Mouse (Mus musculus): ENCODE measurements around the gene Cpb2. TPM values are rescaled to one million over a fixed set of nuclear protein-coding genes. Genes with fewer than 3 reads are reported as not detected.

Gene Cpb2
- total and polyA plus RNA-seq, 3 experiments: not detected

- no peak for TF ChIP-seq ZNF384 (IDR thresholded peaks at IDR 0.05; ENCODE audit: low read depth, low read length)
- no peak for TF ChIP-seq TAL1 (IDR thresholded peaks at IDR 0.05; ENCODE audit: low read length)
- TF ChIP-seq MYB (IDR thresholded peaks at IDR 0.05; ENCODE audit: low read depth, low read length): no peak
- peak; percentile 95 for TF ChIP-seq HCFC1 (IDR thresholded peaks at IDR 0.05; ENCODE audit: low read depth, low read length)
- TF ChIP-seq ZMIZ1 (IDR thresholded peaks at IDR 0.05; ENCODE audit: low read depth, low read length): peak; percentile 76
- TF ChIP-seq POLR2AphosphoS2 (IDR thresholded peaks at IDR 0.05; ENCODE audit: low read length): peak; percentile 84
- peak; percentile 77; the same call in 1 of the 2 replicates for TF ChIP-seq MYC (IDR thresholded peaks at IDR 0.05; ENCODE audit: low read depth, low read length)
- TF ChIP-seq ETS1 (IDR thresholded peaks at IDR 0.05; ENCODE audit: low read depth, low read length): 0 out of 2 replicates have a peak, but pooled peaks have one; percentile 35
- peak; percentile 76; the same call in 1 of the 2 replicates for TF ChIP-seq MAX (IDR thresholded peaks at IDR 0.05; ENCODE audit: low read length)
- TF ChIP-seq UBTF (IDR thresholded peaks at IDR 0.05; ENCODE audit: borderline replicate concordance, insufficient read depth, low read depth, low read length): no peak
- TF ChIP-seq CHD1 (IDR thresholded peaks at IDR 0.05; ENCODE audit: low read depth, low read length): no peak
- TF ChIP-seq SIN3A (IDR thresholded peaks at IDR 0.05; ENCODE audit: low read length): peak; percentile 99
These were observed 42.3 kb downstream of the Cpb2 start, which contains the start of gene Zc3h13 (continued) for GRCm38 (mm10) chr14:75284193-75284915.

DNA sequence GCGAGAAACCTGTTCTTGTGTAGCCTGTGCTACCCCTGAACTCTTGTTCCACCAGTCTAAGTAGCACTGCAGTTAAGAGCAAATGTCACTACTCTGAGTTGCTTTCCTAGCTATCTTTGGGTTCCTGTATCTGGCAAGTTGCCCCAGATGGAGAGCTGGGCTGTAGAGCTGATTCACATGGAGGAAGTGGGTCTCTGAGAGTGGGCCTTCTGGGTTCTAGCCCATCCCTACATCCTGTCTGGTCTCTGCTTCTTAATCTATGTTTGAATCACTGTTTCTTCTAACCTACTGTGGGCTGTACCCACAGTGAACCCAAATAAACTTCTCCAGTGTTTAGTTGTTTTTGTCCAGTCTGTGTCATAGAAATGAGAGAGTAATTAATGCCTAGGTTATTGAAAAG is 59.0 kb downstream of the Cpb2 start:
- Histone ChIP-seq H3K27ac (ENCODE audit: control insufficient read depth, low read depth, low read length) (no peak overlapping the region), H3K4me3 (ENCODE audit: control insufficient read depth in 1 of 2, insufficient read depth in 1 of 2, low read depth in 2 of 2, low read length in 2 of 2) (no peak overlapping the region), H3K4me1 (ENCODE audit: control insufficient read depth in 1 of 2, insufficient read depth in 2 of 2, low read length in 2 of 2) (peaks cover 0 to 3% of the 10 kb centered on the region in 2 experiments; a peak in 2 of 4 replicates), H3K79me2 (ENCODE audit: control insufficient read depth, insufficient read depth, low read length, poor library complexity) (no peaks in the 10 kb centered on the region; the same call in 1 of the 2 replicates), H3K9ac (ENCODE audit: control insufficient read depth, low read depth, low read length, poor library complexity, severe bottlenecking) (no peak overlapping the region), H3K27me3 (ENCODE audit: control insufficient read depth in 1 of 2, insufficient read depth in 2 of 2, low read length in 2 of 2) (no peaks in the 10 kb centered on the region), H3K9me3 (replicated peaks; ENCODE audit: insufficient read depth, low read length) (no peaks in the 10 kb centered on the region), H3K36me3 (ENCODE audit: control insufficient read depth in 1 of 2, insufficient read depth in 2 of 2, low read length in 2 of 2) (peaks cover 2 to 4% of the 10 kb centered on the region in 2 experiments)
- peak; percentile 75 for DNase-seq (ENCODE audit: low read depth, low spot score)
- TF ChIP-seq SMC3 (IDR thresholded peaks at IDR 0.05; ENCODE audit: low read depth, low read length): no peak
- TF ChIP-seq USF1 (IDR thresholded peaks at IDR 0.05; ENCODE audit: low read depth, low read length): no peak
- TF ChIP-seq MYC (IDR thresholded peaks at IDR 0.05; ENCODE audit: low read depth, low read length): no peak
- no peak for TF ChIP-seq MAZ (IDR thresholded peaks at IDR 0.05; ENCODE audit: low read depth, low read length)
- no peak for TF ChIP-seq GATA1 (IDR thresholded peaks at IDR 0.05; ENCODE audit: low read depth, low read length)
- no peak for TF ChIP-seq UBTF (IDR thresholded peaks at IDR 0.05; ENCODE audit: borderline replicate concordance, insufficient read depth, low read depth, low read length)
- TF ChIP-seq E2F4 (IDR thresholded peaks at IDR 0.05; ENCODE audit: borderline replicate concordance, low read depth, low read length): no peak
- TF ChIP-seq CTCF (IDR thresholded peaks at IDR 0.05 in 2 of 3, conservative IDR thresholded peaks at IDR 0.05 in 1 of 3; ENCODE audit: control insufficient read depth in 1 of 3, insufficient read depth in 1 of 3, low read depth in 2 of 3, low read length in 3 of 3, poor library complexity in 1 of 3, severe bottlenecking in 1 of 3): no peak
- no peak for TF ChIP-seq CHD1 (IDR thresholded peaks at IDR 0.05; ENCODE audit: low read depth, low read length)
- TF ChIP-seq ZKSCAN1 (IDR thresholded peaks at IDR 0.05; ENCODE audit: low read depth, low read length): no peak
- no peak for TF ChIP-seq POLR2AphosphoS5 (IDR thresholded peaks at IDR 0.05; ENCODE audit: borderline replicate concordance, low read depth, low read length)
- TF ChIP-seq POLR2A (IDR thresholded peaks at IDR 0.05; ENCODE audit: control insufficient read depth in 1 of 2, insufficient read depth in 1 of 2, low read depth in 1 of 2, low read length in 2 of 2, poor library complexity in 1 of 2): no peak
- TF ChIP-seq KAT2A (conservative IDR thresholded peaks at IDR 0.05; ENCODE audit: low read depth, low read length): no peak
- no peak for TF ChIP-seq ZC3H11A (IDR thresholded peaks at IDR 0.05; ENCODE audit: low read depth, low read length)
- no peak for TF ChIP-seq TBP (IDR thresholded peaks at IDR 0.05; ENCODE audit: low read depth, low read length)
- no peak for TF ChIP-seq MAFK (IDR thresholded peaks at IDR 0.05; ENCODE audit: borderline replicate concordance, low read depth, low read length)
- TF ChIP-seq HCFC1 (IDR thresholded peaks at IDR 0.05; ENCODE audit: low read depth, low read length): no peak
- TF ChIP-seq NELFE (IDR thresholded peaks at IDR 0.05; ENCODE audit: low read depth, low read length): no peak
- TF ChIP-seq JUND (IDR thresholded peaks at IDR 0.05; ENCODE audit: low read depth, low read length): no peak
- no peak for TF ChIP-seq ZNF384 (IDR thresholded peaks at IDR 0.05; ENCODE audit: low read depth, low read length)
